Mouse (Mus musculus) erythroblast, embryonic 14.5 days (primary cell): ENCODE data around the gene Asb10.

ENCODE experiments used
- GATA1 ChIP-seq: IDR thresholded peaks from 2 replicates; pipeline ENCODE4 v1.6.1; 2012; ENCODE audit warnings: low read length, inconsistent platforms, mixed read lengths
- TAL1 ChIP-seq: IDR thresholded peaks from 3 replicates; pipeline ENCODE4 v1.6.1; 2012; ENCODE audit warnings: low read length, inconsistent platforms, mixed read lengths

DNA sequence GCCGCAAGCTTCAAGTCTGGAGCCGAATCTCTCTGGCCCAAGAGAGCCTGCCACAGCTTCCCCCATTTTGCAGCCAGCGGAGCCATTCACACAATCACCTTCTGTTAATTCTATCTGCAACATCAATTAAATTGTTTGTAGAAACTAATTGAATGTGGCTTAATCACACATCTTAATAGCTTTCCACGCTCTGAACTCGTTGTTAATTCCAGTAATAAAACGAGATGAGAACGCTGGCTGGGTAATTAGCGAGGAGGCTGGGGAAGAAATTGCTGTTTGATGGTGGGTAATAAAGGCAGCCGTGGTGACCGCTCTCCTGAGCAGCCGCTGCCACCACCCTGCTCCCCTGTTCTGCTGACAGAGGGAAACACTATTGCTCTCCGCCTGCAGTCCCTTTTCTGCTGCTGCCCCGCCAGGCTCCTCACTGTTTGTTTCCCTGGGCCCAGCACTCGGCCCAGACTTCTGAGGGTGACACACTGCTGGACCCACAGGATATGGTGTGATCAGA, 50.3 kb downstream of the Asb10 start:
- TF ChIP-seq TAL1 = no peak
- no peak for TF ChIP-seq GATA1
